Mouse (Mus musculus): ENCODE measurements at regions not wholly inside any gene's neighbourhood (a gene's known extent, or its start where the extent isn't known, plus 50 kb on each side); places are given as distances from the start of the nearest gene placed in this dataset.

GRCm38 (mm10) chr11:90130635-90131034 is 56.8 kb upstream of the Gm45716 start:
- ATAC-seq (ENCODE audit: poor library complexity, severe bottlenecking) = no peak

GRCm38 (mm10) chr11:90132579-90132978 is 54.9 kb upstream of the Gm45716 start:
- peak; percentile 84 for ATAC-seq (ENCODE audit: poor library complexity, severe bottlenecking)

- ATAC-seq (ENCODE audit: poor library complexity, severe bottlenecking) = no peak
These were observed 51.2 kb upstream of the Gm45716 start for GRCm38 (mm10) chr11:90136307-90136706.

Measured in megakaryocyte, adult 5-6 weeks (primary cell).